Mouse (Mus musculus) liver, embryonic 14.5 days (tissue): ENCODE measurements around the gene Nek11. TPM values are rescaled to one million over a fixed set of nuclear protein-coding genes. Genes with fewer than 3 reads are reported as not detected.
"Not testable (repeated sequence)": the region's sequence is repeated elsewhere in the genome, so short reads cannot be mapped to it uniquely, and the experiment has no call there.

Source experiments
- ATAC-seq: fragments of 200-750 bp; cut with Nextera tagmentation; 2 replicates; pipeline ENCODE4 v1.8.0; 2017; ENCODE audit warnings: moderate number of reproducible peaks, mild to moderate bottlenecking, moderate library complexity; ENCODE audit not compliant: insufficient read depth
- DNase-seq, 3 experiments: peaks; one replicate each; pipeline ENCODE4 v3.0.0-alpha.2; 2012 to 2013; ENCODE audit warnings: low read depth in 3 of 3, low spot score in 3 of 3
- H3K27ac ChIP-seq: fragments of 300-500 bp; sonication (generic); 2 replicates; pipeline ENCODE4 v1.5.1; 2014; ENCODE audit warnings: moderate library complexity, mild to moderate bottlenecking, control low read depth, inconsistent platforms
- H3K27me3 ChIP-seq: fragments of 300-500 bp; sonication (generic); 2 replicates; pipeline ENCODE4 v1.6.1; 2014; ENCODE audit warnings: mild to moderate bottlenecking, low read length, moderate library complexity; ENCODE audit not compliant: control insufficient read depth, insufficient read depth
- H3K36me3 ChIP-seq: fragments of 300-500 bp; sonication (generic); replicated peaks from 2 replicates; pipeline ENCODE4 v1.6.1; 2014; ENCODE audit warnings: low read depth; ENCODE audit not compliant: control insufficient read depth, insufficient read depth
- H3K4me1 ChIP-seq, 2 experiments: fragments of 200-500 bp in 1 of 2; fragments of 300-500 bp in 1 of 2; sonication (generic) in 1 of 2; replicated peaks; 2 replicates each; pipeline ENCODE4 v1.6.1; 2012 to 2014; ENCODE audit warnings: antibody characterized with exemption in 1 of 2, inconsistent platforms in 1 of 2, low read length in 1 of 2; ENCODE audit not compliant: control insufficient read depth in 2 of 2, insufficient read depth in 2 of 2
- H3K4me2 ChIP-seq: fragments of 300-500 bp; sonication (generic); 2 replicates; pipeline ENCODE4 v1.6.1; 2014; ENCODE audit warnings: low read depth, mild to moderate bottlenecking, control low read depth, moderate library complexity
- H3K4me3 ChIP-seq, 2 experiments: fragments of 200-500 bp in 1 of 2; fragments of 300-500 bp in 1 of 2; sonication (generic) in 1 of 2; 2 replicates each; pipeline ENCODE4 v1.5.1; 2012 to 2014; ENCODE audit warnings: low read depth in 2 of 2, low read length in 2 of 2, mild to moderate bottlenecking in 2 of 2, control low read depth in 1 of 2, inconsistent platforms in 1 of 2, moderate library complexity in 1 of 2; ENCODE audit not compliant: insufficient read depth in 1 of 2
- H3K9ac ChIP-seq: fragments of 300-500 bp; sonication (generic); replicated peaks from 2 replicates; pipeline ENCODE4 v1.6.1; 2014; ENCODE audit warnings: mild to moderate bottlenecking, control low read depth, moderate library complexity
- H3K9me3 ChIP-seq: fragments of 300-500 bp; sonication (generic); 2 replicates; pipeline ENCODE4 v1.6.1; 2016; ENCODE audit warnings: low read length, mixed read lengths; ENCODE audit not compliant: control insufficient read depth
- CTCF ChIP-seq: IDR thresholded peaks from 2 replicates; pipeline ENCODE4 v1.5.1; 2016; ENCODE audit warnings: antibody characterized with exemption, low read depth, control low read depth
- EP300 ChIP-seq: IDR thresholded peaks from 2 replicates; pipeline ENCODE4 v1.6.1; 2016; ENCODE audit warnings: antibody characterized with exemption, low read depth
- WGBS: fragments of 180-500 bp; shearing (Covaris S2); extraction: QIAGEN DNeasy Blood & Tissue Kit; methylation state at CpG from one replicate; pipeline ENCODE4 v1.1.7; 2014; ENCODE audit not compliant: insufficient replicate concordance; 5-methylcytosine and 5-hydroxymethylcytosine counted together
- polyA plus RNA-seq, 2 experiments: library from polyadenylated mRNA; depleted of rRNA in 1 of 2; stranded (reverse) in 1 of 2; unstranded in 1 of 2; fragments of >200 nt; fragmentation: Nextera tagmentation in 1 of 2; extraction: Ambion mirVana in 1 of 2; gene quantifications; 2 replicates each; pipeline versions ENCODE4 v1.2.1 to v1.2.3; 2012 to 2014

The Nek11 gene
- polyA plus RNA-seq, 2 experiments, result not detected

GRCm38 (mm10) chr9:105134536-105134935 is 260.8 kb downstream of the Nek11 start:
- Histone ChIP-seq H3K9me3 (no peaks in the 10 kb centered on the region), H3K4me2 (no peak overlapping the region), H3K4me1 (peaks cover 6 to 9% of the 10 kb centered on the region in 2 experiments), H3K27me3 (no peaks in the 10 kb centered on the region), H3K4me3 (no peak overlapping the region), H3K9ac (no peak overlapping the region), H3K36me3 (no peaks in the 10 kb centered on the region), H3K27ac (no peak overlapping the region)
- 55% methylated on average over 5 of the region's 5 CpGs for WGBS
- ATAC-seq, result no peak
- TF ChIP-seq CTCF (no peak), EP300 (no peak)
- DNase-seq, result no peak

- no peaks in the 10 kb centered on the region for H3K27me3 ChIP-seq
- peak; percentile 12; the same call in 1 of the 2 replicates for ATAC-seq
- H3K4me2 ChIP-seq, result peak overlapping the region; percentile 93
- no peak overlapping the region for H3K27ac ChIP-seq
- no peaks in the 10 kb centered on the region for H3K9me3 ChIP-seq
- TF ChIP-seq EP300 (no peak), CTCF (no peak)
- DNase-seq, result peak in 1 of 3 experiments; percentile 11
- peak overlapping the region; percentile 45 for H3K9ac ChIP-seq
- H3K36me3 ChIP-seq, result no peaks in the 10 kb centered on the region
- peaks cover 6 to 9% of the 10 kb centered on the region in 2 experiments for H3K4me1 ChIP-seq
- 27% methylated on average over 5 of the region's 5 CpGs for WGBS
- peak overlapping the region; percentile 80 to 91 for H3K4me3 ChIP-seq
These were observed 263.3 kb downstream of the Nek11 start for GRCm38 (mm10) chr9:105132002-105132367.

GRCm38 (mm10) chr9:105131253-105132001 is 263.9 kb downstream of the Nek11 start, which contains the start of gene Nudt16:
Nudt16 (minus strand) TSS chr9:105131824.
- Histone ChIP-seq H3K27ac (no peak within 1 kb of the TSS), H3K4me3 (peak within 1 kb of the TSS; percentile 80 to 91), H3K36me3 (no peaks in the 10 kb centered on the region), H3K27me3 (no peaks in the 10 kb centered on the region), H3K4me2 (peak within 1 kb of the TSS; percentile 93), H3K9ac (peak within 1 kb of the TSS; percentile 75), H3K4me1 (peaks cover 6 to 9% of the 10 kb centered on the region in 2 experiments), H3K9me3 (no peaks in the 10 kb centered on the region)
- TF ChIP-seq EP300 (no peak), CTCF (no peak)
- DNase-seq, result peak; percentile 73 to 87 (median 82)
- ATAC-seq, result peak; percentile 100
- WGBS, result under 1% methylated on average over 60 of the region's 60 CpGs

DNA sequence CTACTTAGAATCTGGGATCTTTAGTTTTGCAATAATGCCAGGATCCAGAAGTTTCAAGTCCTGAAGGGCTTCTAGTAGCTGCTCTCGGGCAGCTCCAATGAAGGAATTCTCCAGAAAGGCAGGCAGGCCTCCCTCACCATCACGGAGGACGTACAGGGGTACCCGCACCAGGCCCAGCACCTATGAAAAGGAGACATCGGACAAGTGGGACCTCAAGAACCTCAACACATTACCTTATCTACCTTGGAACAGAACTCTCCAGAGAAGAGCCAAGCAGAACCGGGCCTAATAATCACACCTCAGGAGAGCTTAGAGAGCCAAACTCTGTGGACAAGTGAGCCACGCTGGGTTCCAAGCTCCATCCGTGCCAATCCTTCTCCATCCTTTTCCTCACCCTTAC is 265.0 kb downstream of the Nek11 start:
- H3K4me3 ChIP-seq, result no peak overlapping the region; a peak in 1 of 4 replicates
- no peak overlapping the region for H3K9ac ChIP-seq
- ATAC-seq (no peak), DNase-seq (no peak)
- H3K4me2 ChIP-seq, result peak overlapping the region; percentile 93
- H3K27ac ChIP-seq, result no peak overlapping the region
- H3K4me1 ChIP-seq, result peaks cover 6 to 9% of the 10 kb centered on the region in 2 experiments
- no peaks in the 10 kb centered on the region for H3K9me3 ChIP-seq
- 75% methylated on average over 8 of the region's 8 CpGs for WGBS
- H3K36me3 ChIP-seq, result no peaks in the 10 kb centered on the region
- TF ChIP-seq CTCF, result no peak
- no peak for TF ChIP-seq EP300
- H3K27me3 ChIP-seq, result no peaks in the 10 kb centered on the region

GRCm38 (mm10) chr9:105125206-105125605 is 270.1 kb downstream of the Nek11 start:
- 88% methylated on average over 3 of the region's 3 CpGs for WGBS

More at GRCm38 (mm10) chr9:105125206-105125605, 270.1 kb downstream of the Nek11 start:
- H3K27me3 ChIP-seq, H3K27ac ChIP-seq, H3K9ac ChIP-seq, H3K4me2 ChIP-seq, H3K9me3 ChIP-seq, H3K4me3 ChIP-seq, DNase-seq, H3K4me1 ChIP-seq, H3K36me3 ChIP-seq: not testable (repeated sequence)
- ATAC-seq, result peak; percentile 35; the same call in 1 of the 2 replicates

Other genes starting within 250 kb of the Nek11 start
- 2.9 TPM in 2 replicates for gene Aste1, start 132 bp downstream of the Nek11 start, polyA plus RNA-seq (2012; rRNA removed)
- gene Aste1, start 132 bp downstream of the Nek11 start, polyA plus RNA-seq (2014; fragmentation: Nextera tagmentation; extraction: Ambion mirVana), result 3.6 and 4.1 TPM in 2 replicates
- gene Atp2c1, start 131.8 kb upstream of the Nek11 start, polyA plus RNA-seq (2012; rRNA removed), result 8.2 and 11.2 TPM in 2 replicates
- 16.8 and 19.4 TPM in 2 replicates for gene Atp2c1, start 131.8 kb upstream of the Nek11 start, polyA plus RNA-seq (2014; fragmentation: Nextera tagmentation; extraction: Ambion mirVana)
- 3.9 and 4.7 TPM in 2 replicates for gene Pik3r4, start 247.5 kb upstream of the Nek11 start, polyA plus RNA-seq (2012; rRNA removed)
- gene Pik3r4, start 247.5 kb upstream of the Nek11 start, polyA plus RNA-seq (2014; fragmentation: Nextera tagmentation; extraction: Ambion mirVana), result 5.9 and 6.9 TPM in 2 replicates